Mouse (Mus musculus): ENCODE data around the gene Pabpc1l. TPM values are rescaled to one million over a fixed set of nuclear protein-coding genes. Genes with fewer than 3 reads are reported as not detected.

Pabpc1l gene
- polyA plus RNA-seq, 1 experiment from 2014 or later = 1.5 TPM

DNA sequence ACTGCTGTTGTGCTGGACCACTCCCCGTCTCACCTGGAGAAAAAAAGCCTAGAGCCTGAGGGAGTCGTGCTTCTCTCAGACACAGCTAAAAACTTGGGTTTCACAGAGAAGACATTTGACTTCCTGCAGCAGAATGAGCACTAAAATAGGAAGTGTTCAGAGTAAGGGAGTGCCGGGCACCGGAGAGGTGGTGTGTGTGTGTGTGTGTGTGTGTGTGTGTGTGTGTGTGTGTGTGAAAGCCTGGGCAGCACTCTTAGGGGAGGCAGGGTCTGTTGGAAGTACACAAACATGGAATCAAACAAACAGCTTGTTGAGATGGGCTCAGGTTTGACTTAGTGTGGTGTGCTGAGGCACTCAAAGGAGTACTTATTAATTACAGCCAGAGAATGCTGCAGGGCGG is 49.8 kb downstream of the Pabpc1l start:
- Histone ChIP-seq H3K4me3 (ENCODE audit: low read length) (peak overlapping the region; percentile 95), H3K27me3 (replicated peaks; ENCODE audit: control insufficient read depth, insufficient read depth, low read length) (no peaks in the 10 kb centered on the region), H3K4me1 (ENCODE audit: control insufficient read depth, insufficient read depth, low read length) (peaks cover 11% of the 10 kb centered on the region; the same call in 1 of the 2 replicates), H3K27ac (ENCODE audit: low read length) (no peak overlapping the region), H3K36me3 (ENCODE audit: control insufficient read depth, insufficient read depth, low read length) (0 out of 2 replicates have a peak, but pooled peaks cover 2% of the 10 kb centered on the region), H3K9ac (ENCODE audit: low read depth, low read length) (peak overlapping the region; percentile 86), H3K4me2 (ENCODE audit: low read depth, low read length) (peak overlapping the region; percentile 88), H3K9me3 (ENCODE audit: control insufficient read depth, low read length) (no peaks in the 10 kb centered on the region)
- 29% methylated on average over 5 of the region's 5 CpGs for WGBS
- no peak for ATAC-seq

DNA sequence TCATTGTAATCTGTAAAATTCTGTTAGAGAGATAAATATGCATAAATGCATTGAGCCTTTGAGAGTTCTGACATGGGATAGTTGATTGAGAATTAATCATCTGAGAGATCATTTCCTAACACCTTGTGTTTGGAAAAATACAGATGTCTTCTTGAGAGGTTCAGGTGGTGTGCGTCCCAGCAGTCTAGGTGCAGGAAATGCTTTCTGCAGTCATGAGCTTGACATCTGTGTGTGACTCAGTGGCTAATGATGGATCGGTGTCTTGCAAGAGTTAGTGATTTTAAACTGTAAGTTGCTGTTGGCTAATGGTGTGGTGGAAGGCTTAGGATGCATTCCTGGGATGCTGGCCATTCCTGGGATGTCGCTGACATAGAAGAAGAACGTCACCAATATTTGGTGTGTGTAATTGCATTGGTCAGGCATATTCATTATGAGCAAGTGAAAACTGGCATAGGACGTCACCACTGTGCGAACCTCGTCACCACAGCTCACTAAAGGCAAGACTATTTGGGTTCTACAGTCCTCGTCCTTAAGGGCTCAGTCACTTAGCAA is 51.7 kb downstream of the Pabpc1l start:
- Histone ChIP-seq H3K4me2 (ENCODE audit: low read depth, low read length) (no peak overlapping the region), H3K27ac (ENCODE audit: low read length) (no peak overlapping the region), H3K4me3 (ENCODE audit: low read length) (no peak overlapping the region), H3K36me3 (ENCODE audit: control insufficient read depth, insufficient read depth, low read length) (peaks cover 7% of the 10 kb centered on the region), H3K27me3 (replicated peaks; ENCODE audit: control insufficient read depth, insufficient read depth, low read length) (no peaks in the 10 kb centered on the region), H3K4me1 (ENCODE audit: control insufficient read depth, insufficient read depth, low read length) (peaks cover 11% of the 10 kb centered on the region; the same call in 1 of the 2 replicates), H3K9ac (ENCODE audit: low read depth, low read length) (no peak overlapping the region), H3K9me3 (ENCODE audit: control insufficient read depth, low read length) (no peaks in the 10 kb centered on the region)
- no peak for ATAC-seq
- WGBS = 89% methylated on average over 8 of the region's 8 CpGs

DNA sequence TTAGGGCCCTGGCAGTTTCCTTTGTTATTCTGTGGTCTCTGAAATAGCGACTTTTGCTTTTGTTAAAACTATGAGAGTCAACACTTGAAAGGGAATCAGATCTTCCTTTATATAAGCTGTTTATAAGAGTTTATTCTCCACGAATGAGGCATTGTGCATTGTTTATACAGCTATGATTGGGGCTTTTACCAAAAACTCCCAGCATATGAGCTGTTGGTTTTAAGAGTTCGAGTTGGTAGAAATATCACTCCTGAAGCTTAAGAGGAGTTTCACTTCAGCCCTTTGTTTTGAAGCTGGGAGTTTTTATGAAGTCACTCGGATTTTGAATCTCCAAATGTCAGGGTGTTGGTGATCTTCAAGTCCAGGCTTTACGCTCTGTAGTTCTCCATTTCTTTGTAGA is 52.6 kb downstream of the Pabpc1l start:
- no peak overlapping the region for H3K4me2 ChIP-seq (ENCODE audit: low read depth, low read length)
- H3K9me3 ChIP-seq (ENCODE audit: control insufficient read depth, low read length) = no peaks in the 10 kb centered on the region
- H3K27me3 ChIP-seq (replicated peaks; ENCODE audit: control insufficient read depth, insufficient read depth, low read length) = no peaks in the 10 kb centered on the region
- no peak overlapping the region for H3K4me3 ChIP-seq (ENCODE audit: low read length)
- no peak overlapping the region for H3K9ac ChIP-seq (ENCODE audit: low read depth, low read length)
- no peak for ATAC-seq
- no peak overlapping the region for H3K27ac ChIP-seq (ENCODE audit: low read length)
- peaks cover 12% of the 10 kb centered on the region for H3K36me3 ChIP-seq (ENCODE audit: control insufficient read depth, insufficient read depth, low read length)
- H3K4me1 ChIP-seq (ENCODE audit: control insufficient read depth, insufficient read depth, low read length) = peaks cover 11% of the 10 kb centered on the region; the same call in 1 of the 2 replicates
- 76% methylated on average over 5 of the region's 5 CpGs for WGBS

DNA sequence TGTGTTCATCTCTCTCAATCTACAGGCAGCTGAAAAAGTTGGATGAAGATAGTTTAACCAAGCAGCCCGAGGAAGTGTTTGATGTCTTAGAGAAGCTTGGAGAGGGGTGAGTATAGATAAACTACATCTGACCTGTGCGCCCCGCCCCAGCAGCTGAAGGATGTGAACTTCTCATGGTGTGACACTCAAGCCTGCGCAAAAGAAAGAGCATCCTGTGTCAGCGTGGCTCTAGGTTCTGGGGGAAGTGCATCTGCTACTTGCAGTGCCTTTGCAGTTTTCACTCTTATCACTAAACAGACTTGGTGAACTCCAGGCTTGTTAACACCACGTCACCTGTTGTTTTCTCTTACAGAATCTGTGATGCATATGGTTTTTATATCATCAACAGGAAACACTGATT is 54.2 kb downstream of the Pabpc1l start:
- Histone ChIP-seq H3K9ac (ENCODE audit: low read depth, low read length) (no peak overlapping the region), H3K9me3 (ENCODE audit: control insufficient read depth, low read length) (no peaks in the 10 kb centered on the region), H3K27ac (ENCODE audit: low read length) (no peak overlapping the region), H3K36me3 (ENCODE audit: control insufficient read depth, insufficient read depth, low read length) (peaks cover 12% of the 10 kb centered on the region), H3K4me2 (ENCODE audit: low read depth, low read length) (no peak overlapping the region), H3K4me1 (ENCODE audit: control insufficient read depth, insufficient read depth, low read length) (peaks cover 10% of the 10 kb centered on the region; the same call in 1 of the 2 replicates), H3K27me3 (replicated peaks; ENCODE audit: control insufficient read depth, insufficient read depth, low read length) (no peaks in the 10 kb centered on the region), H3K4me3 (ENCODE audit: low read length) (no peak overlapping the region)
- WGBS = 86% methylated on average over 6 of the region's 6 CpGs
- no peak for ATAC-seq

DNA sequence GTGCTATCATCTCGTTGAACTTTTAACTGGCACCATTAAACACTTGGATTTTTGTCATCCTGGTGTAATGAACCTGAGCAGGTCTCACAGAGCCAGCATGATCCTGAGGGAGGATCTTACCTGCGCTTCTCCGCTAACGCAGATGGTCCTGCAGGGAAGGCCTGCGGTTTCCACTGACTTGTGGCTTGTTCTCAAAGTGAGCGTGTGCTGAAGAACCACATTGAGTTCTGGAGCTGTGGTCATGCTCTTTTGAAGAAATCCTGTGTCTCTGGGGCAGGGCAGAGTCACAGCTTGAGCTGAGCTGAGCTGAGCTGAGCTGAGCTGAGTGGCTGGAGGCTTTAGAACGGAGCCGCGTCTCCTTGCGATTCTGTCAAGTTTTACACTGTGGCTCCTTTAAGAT is 56.3 kb downstream of the Pabpc1l start:
- Histone ChIP-seq H3K27ac (ENCODE audit: low read length) (no peak overlapping the region), H3K4me3 (ENCODE audit: low read length) (no peak overlapping the region), H3K9me3 (ENCODE audit: control insufficient read depth, low read length) (no peaks in the 10 kb centered on the region), H3K4me2 (ENCODE audit: low read depth, low read length) (no peak overlapping the region), H3K36me3 (ENCODE audit: control insufficient read depth, insufficient read depth, low read length) (peaks cover 15% of the 10 kb centered on the region), H3K27me3 (replicated peaks; ENCODE audit: control insufficient read depth, insufficient read depth, low read length) (no peaks in the 10 kb centered on the region), H3K9ac (ENCODE audit: low read depth, low read length) (no peak overlapping the region), H3K4me1 (ENCODE audit: control insufficient read depth, insufficient read depth, low read length) (no peaks in the 10 kb centered on the region)
- WGBS = 95% methylated on average over 10 of the region's 10 CpGs
- ATAC-seq = no peak

DNA sequence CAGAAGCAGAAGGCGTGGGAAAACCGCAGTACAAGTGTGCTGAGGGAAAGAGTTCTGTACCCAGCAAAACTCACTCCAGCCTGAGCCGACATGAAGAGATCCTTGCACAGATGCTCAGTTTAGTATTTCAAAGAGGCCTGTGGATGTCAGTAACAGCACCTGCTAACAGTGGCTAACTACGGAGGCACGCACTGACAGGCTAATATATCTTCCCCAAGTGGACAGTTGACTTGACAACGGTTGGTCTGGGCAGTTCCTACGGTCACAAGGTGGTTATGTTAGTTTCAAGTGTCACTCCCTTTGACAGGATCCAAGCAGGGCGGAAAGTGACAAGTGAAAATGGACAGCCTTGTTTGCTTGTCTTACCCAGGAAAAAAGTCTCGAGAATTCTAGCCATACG is 56.9 kb downstream of the Pabpc1l start:
- Histone ChIP-seq H3K4me1 (ENCODE audit: control insufficient read depth, insufficient read depth, low read length) (no peaks in the 10 kb centered on the region), H3K36me3 (ENCODE audit: control insufficient read depth, insufficient read depth, low read length) (peaks cover 16% of the 10 kb centered on the region), H3K9me3 (ENCODE audit: control insufficient read depth, low read length) (no peaks in the 10 kb centered on the region), H3K27ac (ENCODE audit: low read length) (no peak overlapping the region), H3K4me3 (ENCODE audit: low read length) (no peak overlapping the region), H3K4me2 (ENCODE audit: low read depth, low read length) (no peak overlapping the region), H3K9ac (ENCODE audit: low read depth, low read length) (no peak overlapping the region), H3K27me3 (replicated peaks; ENCODE audit: control insufficient read depth, insufficient read depth, low read length) (no peaks in the 10 kb centered on the region)
- ATAC-seq = no peak
- 86% methylated on average over 10 of the region's 10 CpGs for WGBS

DNA sequence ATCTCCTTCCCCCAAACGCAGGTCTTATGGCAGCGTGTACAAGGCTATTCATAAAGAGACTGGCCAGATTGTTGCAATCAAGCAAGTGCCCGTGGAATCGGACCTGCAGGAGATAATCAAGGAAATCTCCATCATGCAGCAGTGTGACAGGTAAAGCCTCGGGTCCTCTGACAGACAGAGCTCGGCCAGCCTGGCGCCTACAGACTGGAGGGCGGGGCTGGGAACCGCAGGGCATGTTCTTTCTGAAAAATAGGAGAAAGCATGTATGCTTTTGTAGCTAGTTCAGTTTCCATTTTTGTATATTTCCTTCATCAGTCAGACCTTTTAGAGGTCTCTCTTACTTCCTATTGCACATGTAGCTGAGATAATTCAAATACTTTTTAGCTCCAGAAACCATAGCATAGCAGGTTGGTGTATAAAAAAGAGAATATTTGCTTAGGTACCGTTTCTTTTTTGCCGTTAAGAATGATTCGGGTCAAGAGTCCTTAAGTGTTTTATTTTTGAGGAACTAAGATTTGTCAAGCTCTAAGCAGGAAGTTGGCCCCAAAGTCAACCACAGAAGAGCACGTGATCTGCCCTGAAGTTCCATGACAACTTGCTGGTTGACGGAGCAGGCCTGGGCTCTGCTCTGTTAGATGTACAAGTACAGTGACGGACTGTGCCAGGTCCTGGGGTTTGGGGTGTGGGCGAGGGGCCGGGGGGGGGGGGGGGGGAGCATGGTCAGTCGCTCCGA is 58.5 kb downstream of the Pabpc1l start:
- Histone ChIP-seq H3K4me1 (ENCODE audit: control insufficient read depth, insufficient read depth, low read length) (no peaks in the 10 kb centered on the region), H3K9ac (ENCODE audit: low read depth, low read length) (no peak overlapping the region), H3K27me3 (replicated peaks; ENCODE audit: control insufficient read depth, insufficient read depth, low read length) (no peaks in the 10 kb centered on the region), H3K27ac (ENCODE audit: low read length) (no peak overlapping the region), H3K4me3 (ENCODE audit: low read length) (no peak overlapping the region), H3K9me3 (ENCODE audit: control insufficient read depth, low read length) (no peaks in the 10 kb centered on the region), H3K4me2 (ENCODE audit: low read depth, low read length) (no peak overlapping the region), H3K36me3 (ENCODE audit: control insufficient read depth, insufficient read depth, low read length) (peaks cover 18% of the 10 kb centered on the region)
- 83% methylated on average over 19 of the region's 19 CpGs for WGBS
- ATAC-seq = no peak

DNA sequence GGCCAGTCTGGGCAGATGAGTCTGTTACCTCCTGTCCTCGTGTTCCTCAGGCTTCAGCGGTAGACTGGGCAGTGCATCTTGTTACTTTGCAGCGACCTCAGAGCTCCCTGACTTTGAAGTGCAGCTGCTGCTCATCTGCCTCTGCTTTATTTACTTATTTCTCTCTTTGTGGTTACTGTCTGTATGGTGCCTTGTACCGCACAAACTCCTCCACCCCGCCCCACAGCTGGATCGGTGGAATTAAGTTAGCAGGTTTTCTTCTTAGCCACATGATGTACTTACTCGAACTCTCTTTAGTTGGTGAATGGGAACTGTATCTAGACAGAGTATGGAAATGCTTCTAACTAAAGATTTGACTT is 59.1 kb downstream of the Pabpc1l start:
- Histone ChIP-seq H3K9ac (ENCODE audit: low read depth, low read length) (no peak overlapping the region), H3K4me3 (ENCODE audit: low read length) (no peak overlapping the region), H3K36me3 (ENCODE audit: control insufficient read depth, insufficient read depth, low read length) (peaks cover 22% of the 10 kb centered on the region), H3K9me3 (ENCODE audit: control insufficient read depth, low read length) (no peaks in the 10 kb centered on the region), H3K4me1 (ENCODE audit: control insufficient read depth, insufficient read depth, low read length) (no peaks in the 10 kb centered on the region), H3K4me2 (ENCODE audit: low read depth, low read length) (no peak overlapping the region), H3K27ac (ENCODE audit: low read length) (no peak overlapping the region), H3K27me3 (replicated peaks; ENCODE audit: control insufficient read depth, insufficient read depth, low read length) (no peaks in the 10 kb centered on the region)
- ATAC-seq = no peak
- 77% methylated on average over 7 of the region's 7 CpGs for WGBS

DNA sequence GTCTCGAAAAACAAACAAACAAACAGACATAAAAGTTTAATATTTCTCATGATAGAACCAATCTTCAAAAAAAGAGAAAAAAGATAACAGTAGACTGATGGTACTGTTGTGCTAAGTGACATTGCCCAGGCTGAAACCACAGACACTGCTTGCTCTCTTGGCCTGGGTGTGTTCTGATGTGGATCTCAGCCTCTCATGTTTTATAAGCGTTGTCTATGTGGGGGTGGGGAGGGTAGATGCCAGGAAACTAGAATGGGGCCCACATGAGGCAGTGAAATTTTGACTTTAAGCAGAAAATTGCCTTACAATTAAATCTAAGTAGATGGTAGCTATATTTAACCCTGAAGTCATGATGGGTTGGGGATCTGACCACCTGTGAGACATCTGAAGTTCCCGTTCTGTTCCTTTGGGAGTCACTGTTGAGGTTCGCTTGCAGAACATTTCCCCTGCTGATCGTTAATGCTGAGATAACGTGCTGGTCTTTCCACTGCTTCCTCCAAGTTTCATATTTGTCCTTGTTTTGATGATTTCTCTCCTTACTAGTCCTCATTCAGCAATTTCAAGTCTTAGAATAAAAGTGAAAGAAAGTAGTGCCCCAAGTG is 62.3 kb downstream of the Pabpc1l start:
- no peaks in the 10 kb centered on the region for H3K9me3 ChIP-seq (ENCODE audit: control insufficient read depth, low read length)
- H3K4me1 ChIP-seq (ENCODE audit: control insufficient read depth, insufficient read depth, low read length) = no peaks in the 10 kb centered on the region
- no peak overlapping the region for H3K9ac ChIP-seq (ENCODE audit: low read depth, low read length)
- no peak for ATAC-seq
- 88% methylated on average over 6 of the region's 6 CpGs for WGBS
- no peak overlapping the region for H3K27ac ChIP-seq (ENCODE audit: low read length)
- no peak overlapping the region for H3K4me3 ChIP-seq (ENCODE audit: low read length)
- no peaks in the 10 kb centered on the region for H3K27me3 ChIP-seq (replicated peaks; ENCODE audit: control insufficient read depth, insufficient read depth, low read length)
- H3K36me3 ChIP-seq (ENCODE audit: control insufficient read depth, insufficient read depth, low read length) = peaks cover 12% of the 10 kb centered on the region; the same call in 1 of the 2 replicates
- H3K4me2 ChIP-seq (ENCODE audit: low read depth, low read length) = no peak overlapping the region

Measured in intestine, embryonic 16.5 days (tissue).